Mouse (Mus musculus) midbrain, embryonic 10.5 days (tissue): ENCODE measurements around the gene Cdk17. TPM values are rescaled to one million over a fixed set of nuclear protein-coding genes. Genes with fewer than 3 reads are reported as not detected.
A peak's percentile ranks its signal among the peaks of the same experiment; 100 is the strongest.
"Not testable (repeated sequence)": the region's sequence is repeated elsewhere in the genome, so short reads cannot be mapped to it uniquely, and the experiment has no call there.

Source experiments
- DNase-seq: peaks from one replicate; pipeline ENCODE4 v3.0.0-alpha.2; 2017; ENCODE audit warnings: low spot score
- H3K27ac ChIP-seq: fragments of 300-500 bp; sonication (generic); replicated peaks from 2 replicates; pipeline ENCODE4 v1.5.1; 2016; ENCODE audit warnings: mild to moderate bottlenecking
- H3K27me3 ChIP-seq: fragments of 300-500 bp; sonication (generic); 2 replicates; pipeline ENCODE4 v1.6.1; 2016; ENCODE audit warnings: low read depth, mild to moderate bottlenecking; ENCODE audit not compliant: poor library complexity, severe bottlenecking
- H3K36me3 ChIP-seq: fragments of 300-500 bp; sonication (generic); 2 replicates; pipeline ENCODE4 v1.6.1; 2016; ENCODE audit warnings: mild to moderate bottlenecking, moderate library complexity
- H3K4me1 ChIP-seq: fragments of 300-500 bp; sonication (generic); 2 replicates; pipeline ENCODE4 v1.6.1; 2016
- H3K4me3 ChIP-seq: fragments of 300-500 bp; sonication (generic); 2 replicates; pipeline ENCODE4 v1.5.1; 2016; ENCODE audit warnings: mild to moderate bottlenecking, moderate library complexity
- H3K9me3 ChIP-seq: fragments of 300-500 bp; sonication (generic); replicated peaks from 2 replicates; pipeline ENCODE4 v1.6.1; 2016; ENCODE audit warnings: mild to moderate bottlenecking
- WGBS: fragments of 180-500 bp; shearing (Covaris S2); methylation state at CpG from one replicate; pipeline ENCODE4 v1.1.7; 2016; 5-methylcytosine and 5-hydroxymethylcytosine counted together
- polyA plus RNA-seq: library from polyadenylated mRNA; unstranded; fragments of >200 nt; fragmentation: Nextera tagmentation; extraction: Ambion mirVana; gene quantifications from 2 replicates; pipeline ENCODE4 v1.2.1, GENCODE M21; 2016

Cdk17 gene
- polyA plus RNA-seq, 1 experiment from 2014 or later = 20.1 TPM

DNA sequence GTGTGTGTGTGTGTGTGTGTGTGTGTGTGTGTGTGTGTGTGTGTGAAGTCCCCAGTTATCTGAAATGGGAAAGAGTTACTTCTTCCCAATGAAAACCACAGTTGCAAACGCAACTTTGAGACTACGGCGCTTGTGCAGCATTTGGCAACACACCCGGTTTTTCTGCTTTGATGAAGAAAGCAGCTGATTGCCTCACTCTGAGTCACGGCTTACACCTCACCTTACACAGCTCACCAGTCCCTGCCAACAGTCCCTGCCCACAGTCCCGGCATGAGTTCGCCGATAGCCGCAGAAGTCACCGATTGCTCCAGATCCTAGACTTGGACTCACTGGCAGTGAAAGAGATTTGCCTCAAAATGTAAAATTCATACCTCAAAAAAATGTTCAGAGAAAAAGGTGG lies 15.6 kb upstream of the Cdk17 start:
- no peak for DNase-seq
- Histone ChIP-seq H3K4me3 (no peak overlapping the region), H3K9me3 (no peaks in the 10 kb centered on the region), H3K36me3 (no peaks in the 10 kb centered on the region), H3K27ac (no peak overlapping the region), H3K4me1 (peaks cover 11% of the 10 kb centered on the region), H3K27me3 (no peaks in the 10 kb centered on the region)
- WGBS = 91% methylated on average over 10 of the region's 10 CpGs

DNA sequence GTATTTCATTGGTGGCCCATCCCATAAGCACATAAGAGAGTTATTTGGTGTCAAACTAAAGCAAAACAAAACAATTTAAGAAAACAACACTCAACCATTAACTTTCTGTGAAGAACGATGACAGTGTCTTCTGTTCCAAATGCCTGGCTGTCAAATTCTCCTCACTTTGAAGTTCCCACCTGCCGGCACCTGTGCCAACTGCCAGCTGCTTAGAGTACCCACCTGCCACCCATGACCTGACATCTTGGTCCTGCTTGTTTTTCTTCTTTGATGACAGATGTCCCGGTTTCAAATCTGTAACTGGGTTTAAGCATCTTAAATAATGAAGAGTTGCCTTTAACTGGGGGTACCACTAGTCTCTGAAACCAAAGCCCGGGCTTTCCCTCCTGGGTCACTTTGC lies 14.1 kb upstream of the Cdk17 start:
- Histone ChIP-seq H3K9me3 (no peaks in the 10 kb centered on the region), H3K27me3 (peaks cover 4% of the 10 kb centered on the region; the same call in 1 of the 2 replicates), H3K27ac (no peak overlapping the region), H3K4me1 (peaks cover 11% of the 10 kb centered on the region), H3K36me3 (no peaks in the 10 kb centered on the region), H3K4me3 (no peak overlapping the region)
- DNase-seq = no peak
- 86% methylated on average over 4 of the region's 4 CpGs for WGBS

DNA sequence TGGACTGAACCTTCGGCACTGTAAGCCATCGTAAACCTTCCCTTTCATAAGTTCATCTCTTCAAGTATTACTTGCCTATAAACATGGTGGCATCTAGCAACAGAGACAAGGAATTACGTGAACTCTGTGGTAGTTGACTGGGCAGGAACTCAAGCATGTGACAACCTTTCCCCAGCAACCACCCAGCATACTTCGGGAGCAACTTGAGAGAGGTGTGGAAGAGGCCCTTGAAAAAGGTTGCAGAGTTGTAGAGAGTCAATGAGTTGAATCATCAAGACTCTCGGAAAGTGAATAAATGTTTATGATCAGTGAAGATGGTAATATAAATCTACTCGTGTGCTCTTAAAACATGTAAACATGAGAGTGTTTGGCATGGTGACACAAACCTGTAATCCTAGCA lies 13.0 kb upstream of the Cdk17 start:
- DNase-seq = no peak
- no peak overlapping the region for H3K27ac ChIP-seq
- H3K4me3 ChIP-seq = no peak overlapping the region
- H3K4me1 ChIP-seq = peaks cover 11% of the 10 kb centered on the region
- 92% methylated on average over 6 of the region's 6 CpGs for WGBS
- H3K27me3 ChIP-seq = peaks cover 4% of the 10 kb centered on the region; the same call in 1 of the 2 replicates
- H3K9me3 ChIP-seq = no peaks in the 10 kb centered on the region
- H3K36me3 ChIP-seq = no peaks in the 10 kb centered on the region

DNA sequence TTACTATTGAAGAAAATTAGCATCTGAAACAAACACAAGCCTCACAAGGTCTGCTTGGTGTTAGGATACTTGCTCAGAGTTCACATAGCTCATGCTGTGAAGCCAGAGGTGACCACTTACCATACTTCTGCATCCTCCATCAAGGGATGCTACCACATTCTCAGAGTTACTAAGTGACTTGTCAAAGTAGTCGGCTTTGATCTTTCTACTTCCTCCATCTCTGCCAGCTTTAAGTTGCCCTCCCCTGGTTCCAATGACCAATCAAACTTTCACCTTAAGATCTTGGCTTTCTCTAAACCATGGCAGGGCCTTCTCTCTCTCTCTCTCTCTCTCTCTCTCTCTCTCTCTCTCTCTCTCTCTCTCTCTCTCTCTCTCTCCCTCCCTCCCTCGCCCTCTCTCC lies 11.1 kb upstream of the Cdk17 start:
- H3K27ac ChIP-seq = no peak overlapping the region
- H3K4me3 ChIP-seq = no peak overlapping the region
- 87% methylated on average over 1 of the region's 2 CpGs for WGBS
- no peak for DNase-seq
- H3K27me3 ChIP-seq = peaks cover 4% of the 10 kb centered on the region; the same call in 1 of the 2 replicates
- H3K36me3 ChIP-seq = no peaks in the 10 kb centered on the region
- no peaks in the 10 kb centered on the region for H3K4me1 ChIP-seq
- no peaks in the 10 kb centered on the region for H3K9me3 ChIP-seq

DNA sequence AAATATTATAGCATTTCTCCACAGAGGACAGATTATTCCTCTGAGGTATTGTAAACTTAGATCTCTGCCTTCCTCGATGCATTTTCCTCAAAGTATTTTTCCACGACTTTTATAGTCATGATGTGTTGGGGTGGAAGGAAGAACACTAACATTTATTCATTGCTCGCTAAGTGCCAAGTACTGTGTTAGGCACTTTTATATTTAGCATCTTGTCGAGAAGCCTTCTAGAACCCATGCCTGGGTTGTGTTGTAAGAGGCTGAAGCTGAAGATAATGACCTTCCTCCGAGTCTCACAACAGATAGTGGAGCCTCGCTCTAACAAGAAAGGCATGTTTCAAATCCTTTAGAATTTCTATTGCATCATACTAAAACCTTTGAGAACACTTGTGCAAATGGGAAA lies 8.9 kb upstream of the Cdk17 start:
- Histone ChIP-seq H3K36me3 (no peaks in the 10 kb centered on the region), H3K4me3 (no peak overlapping the region), H3K9me3 (no peaks in the 10 kb centered on the region), H3K4me1 (no peaks in the 10 kb centered on the region), H3K27ac (no peak overlapping the region), H3K27me3 (peaks cover 4% of the 10 kb centered on the region; the same call in 1 of the 2 replicates)
- DNase-seq = no peak
- 85% methylated on average over 6 of the region's 6 CpGs for WGBS

DNA sequence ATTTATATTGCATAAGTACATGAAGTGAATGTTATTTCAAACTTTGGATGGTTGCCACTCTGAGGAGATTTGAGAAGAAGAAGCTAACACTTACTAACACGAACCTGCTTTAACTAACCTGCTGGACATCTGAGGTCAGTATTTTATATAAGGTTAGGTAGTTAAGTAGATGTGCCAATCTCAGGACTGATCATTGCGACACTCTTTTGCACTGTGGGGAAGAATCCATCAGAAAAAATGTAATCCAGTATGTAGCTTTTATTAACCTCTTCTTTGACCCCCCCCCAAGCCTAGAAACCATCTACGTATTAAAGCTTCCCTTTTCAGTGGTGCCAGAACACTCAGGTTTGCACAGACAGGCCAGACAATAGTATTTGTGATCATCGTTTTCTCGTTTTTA lies 8.0 kb upstream of the Cdk17 start:
- Histone ChIP-seq H3K27me3 (peaks cover 4% of the 10 kb centered on the region; the same call in 1 of the 2 replicates), H3K4me1 (no peaks in the 10 kb centered on the region), H3K27ac (no peak overlapping the region), H3K9me3 (no peaks in the 10 kb centered on the region), H3K36me3 (no peaks in the 10 kb centered on the region), H3K4me3 (no peak overlapping the region)
- DNase-seq = no peak
- WGBS = 87% methylated on average over 5 of the region's 5 CpGs

DNA sequence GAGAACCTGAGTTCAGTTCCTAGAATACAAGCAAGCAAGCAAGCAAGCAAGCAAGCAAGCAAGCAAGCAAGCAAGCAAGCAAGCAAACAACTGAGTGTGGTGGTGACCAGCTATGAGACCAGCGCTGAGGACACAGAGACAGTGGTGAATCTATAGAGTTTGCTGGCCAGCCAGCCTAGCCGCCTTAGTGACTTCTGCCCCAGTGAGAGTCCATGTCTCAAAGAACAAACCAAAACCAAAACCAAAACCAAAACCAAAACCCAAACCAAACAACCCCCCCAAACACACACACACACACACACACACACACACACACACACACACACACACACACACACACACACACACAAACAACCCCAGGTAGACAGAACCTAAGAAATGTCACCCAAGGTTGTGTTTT lies 7.3 kb upstream of the Cdk17 start:
- H3K36me3 ChIP-seq, H3K9me3 ChIP-seq, H3K27me3 ChIP-seq, H3K4me1 ChIP-seq, DNase-seq, H3K27ac ChIP-seq, H3K4me3 ChIP-seq: not testable (repeated sequence)
- WGBS = 92% methylated on average over 2 of the region's 2 CpGs

DNA sequence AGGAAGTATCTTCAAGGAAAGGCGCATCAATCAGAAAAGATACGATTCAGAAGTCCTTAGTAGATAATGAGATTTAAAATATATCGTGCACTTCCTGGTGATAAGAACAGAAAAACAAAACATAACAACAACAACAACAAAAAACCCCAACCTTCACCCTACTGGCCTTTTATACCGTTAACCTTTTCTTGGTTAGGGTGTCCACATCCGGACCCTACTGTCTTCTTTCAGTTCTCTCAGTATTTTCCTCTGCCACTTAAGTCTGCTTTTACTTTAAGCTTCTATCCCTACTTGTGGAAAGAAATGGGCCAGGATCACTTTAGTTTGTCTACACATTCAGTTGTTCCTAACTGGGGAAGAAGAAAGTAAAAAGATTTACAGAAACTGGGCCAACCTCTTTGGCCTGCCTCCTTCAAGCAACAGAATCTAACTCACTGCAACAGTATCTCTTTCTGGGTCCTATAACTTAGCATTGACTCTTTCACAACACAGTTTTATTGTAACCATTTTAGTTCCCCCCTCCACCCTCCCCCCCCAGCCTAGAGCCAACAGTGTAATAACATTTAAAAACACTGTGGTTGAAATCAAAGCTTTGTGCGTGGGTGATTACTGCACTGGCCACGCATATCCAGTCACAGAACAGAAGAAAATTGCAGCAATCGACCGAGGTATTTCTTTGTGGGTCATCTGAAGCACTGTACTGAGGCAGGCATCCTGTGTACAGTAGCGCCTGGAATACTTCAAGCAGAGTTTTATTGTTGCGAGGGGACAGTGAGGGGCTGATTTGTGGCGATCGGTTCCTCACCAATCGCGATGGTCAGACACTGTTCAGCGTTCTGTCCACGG lies 801 bp upstream of the Cdk17 start:
- Histone ChIP-seq H3K4me3 (peak overlapping the region; percentile 100), H3K9me3 (no peaks in the 10 kb centered on the region), H3K4me1 (peaks cover 37% of the 10 kb centered on the region), H3K36me3 (no peaks in the 10 kb centered on the region), H3K27ac (peak overlapping the region; percentile 100), H3K27me3 (no peaks in the 10 kb centered on the region)
- DNase-seq = no peak
- 27% methylated on average over 17 of the region's 17 CpGs for WGBS

DNA sequence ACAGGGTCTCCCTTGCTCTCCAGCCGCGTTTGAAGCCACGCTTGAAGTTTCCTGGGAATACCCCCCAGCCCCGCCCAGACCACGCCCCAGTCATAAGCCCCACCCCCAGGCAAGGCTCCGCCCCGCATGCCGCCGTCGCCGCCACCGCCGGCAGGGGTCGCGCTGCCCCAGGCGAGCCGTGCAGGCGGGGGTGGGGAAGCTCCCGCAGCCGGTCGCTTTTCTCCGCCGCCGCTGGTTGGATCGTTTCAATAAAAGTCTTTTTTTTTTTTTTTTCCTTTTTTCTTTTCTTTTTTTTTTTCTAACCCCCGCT lies 223 bp upstream of the Cdk17 start:
- no peaks in the 10 kb centered on the region for H3K36me3 ChIP-seq
- no peaks in the 10 kb centered on the region for H3K9me3 ChIP-seq
- peak; percentile 92 for DNase-seq
- no peaks in the 10 kb centered on the region for H3K27me3 ChIP-seq
- peak overlapping the region; percentile 100 for H3K27ac ChIP-seq
- peak overlapping the region; percentile 100 for H3K4me3 ChIP-seq
- under 1% methylated on average over 26 of the region's 26 CpGs for WGBS
- H3K4me1 ChIP-seq = peaks cover 43% of the 10 kb centered on the region

DNA sequence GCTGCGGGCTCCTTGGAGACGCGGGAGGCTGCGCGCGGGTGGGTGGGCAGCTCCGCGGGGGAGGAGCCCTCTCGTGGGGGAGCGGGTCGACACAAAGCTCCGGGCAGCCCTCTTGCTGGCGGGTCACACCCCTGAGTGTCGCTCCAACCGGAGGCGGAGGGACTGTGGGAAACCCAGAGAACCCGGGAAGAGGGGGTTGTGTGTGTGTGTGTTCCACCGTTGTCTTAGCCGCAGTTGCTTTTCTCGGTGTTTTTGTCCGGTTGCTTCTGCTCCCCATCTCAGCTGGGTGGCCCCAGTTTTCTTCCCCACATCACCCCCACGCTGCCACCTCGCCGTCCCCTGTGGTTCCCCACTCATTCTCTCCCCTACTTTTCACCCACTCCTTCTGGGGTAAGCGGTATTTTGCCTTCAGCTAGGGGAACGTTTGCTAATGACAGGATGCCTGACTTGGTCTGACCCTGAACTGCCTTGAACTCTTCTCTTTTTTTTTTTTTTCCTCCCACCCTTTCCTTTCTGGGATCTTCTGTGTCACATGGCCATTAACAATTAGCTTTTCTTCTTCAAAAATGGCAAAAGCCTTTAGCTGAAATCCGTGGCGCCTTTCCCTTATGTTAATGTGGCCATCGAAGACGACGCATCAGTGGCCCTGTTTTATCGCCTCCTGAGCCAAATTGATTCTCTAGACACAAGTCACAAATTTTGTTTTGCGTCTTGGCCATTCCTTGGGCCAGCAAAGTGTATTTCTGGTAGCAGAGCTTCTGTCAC lies 1.0 kb downstream of the Cdk17 start:
- Histone ChIP-seq H3K4me3 (peak overlapping the region; percentile 100), H3K36me3 (no peaks in the 10 kb centered on the region), H3K27ac (peak overlapping the region; percentile 100), H3K27me3 (no peaks in the 10 kb centered on the region), H3K4me1 (peaks cover 55% of the 10 kb centered on the region), H3K9me3 (no peaks in the 10 kb centered on the region)
- under 1% methylated on average over 32 of the region's 33 CpGs for WGBS
- peak; percentile 72 for DNase-seq

DNA sequence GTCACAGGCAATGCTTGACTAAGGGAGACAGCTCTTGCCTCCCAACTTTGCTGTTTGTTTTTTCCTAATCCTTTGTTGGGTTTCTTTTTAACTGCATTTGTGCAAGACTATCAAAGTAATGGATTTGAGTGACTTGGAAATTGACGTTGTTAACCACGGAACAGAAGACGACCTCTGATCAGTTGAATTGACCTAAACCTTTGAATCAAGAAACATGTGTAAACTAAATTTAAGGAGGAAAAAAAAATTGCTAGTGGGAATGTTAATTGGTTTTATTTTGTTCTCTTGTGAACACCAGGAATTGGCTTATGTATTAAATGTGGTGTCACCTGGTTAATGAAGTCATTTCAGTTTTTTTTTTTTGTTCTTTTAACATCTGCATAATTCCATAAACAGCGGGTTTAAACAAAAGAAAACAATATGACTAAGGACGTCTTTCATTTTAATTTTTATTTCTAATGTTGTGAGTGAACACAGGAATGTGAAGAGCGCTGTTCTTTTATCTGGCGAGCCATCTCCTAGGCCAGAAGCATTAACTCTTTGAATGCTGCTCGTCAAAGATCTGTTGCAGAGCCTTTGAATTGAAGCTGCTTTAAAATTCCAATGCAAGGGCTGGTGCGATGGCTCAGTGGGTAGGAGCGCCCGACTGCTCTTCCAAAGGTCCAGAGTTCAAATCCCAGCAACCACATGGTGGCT lies 1.7 kb downstream of the Cdk17 start:
- Histone ChIP-seq H3K27ac (peak overlapping the region; percentile 100), H3K4me1 (peaks cover 62% of the 10 kb centered on the region), H3K36me3 (no peaks in the 10 kb centered on the region), H3K9me3 (no peaks in the 10 kb centered on the region), H3K4me3 (peak overlapping the region; percentile 100), H3K27me3 (no peaks in the 10 kb centered on the region)
- peak; percentile 38 for DNase-seq
- 12% methylated on average over 11 of the region's 11 CpGs for WGBS

DNA sequence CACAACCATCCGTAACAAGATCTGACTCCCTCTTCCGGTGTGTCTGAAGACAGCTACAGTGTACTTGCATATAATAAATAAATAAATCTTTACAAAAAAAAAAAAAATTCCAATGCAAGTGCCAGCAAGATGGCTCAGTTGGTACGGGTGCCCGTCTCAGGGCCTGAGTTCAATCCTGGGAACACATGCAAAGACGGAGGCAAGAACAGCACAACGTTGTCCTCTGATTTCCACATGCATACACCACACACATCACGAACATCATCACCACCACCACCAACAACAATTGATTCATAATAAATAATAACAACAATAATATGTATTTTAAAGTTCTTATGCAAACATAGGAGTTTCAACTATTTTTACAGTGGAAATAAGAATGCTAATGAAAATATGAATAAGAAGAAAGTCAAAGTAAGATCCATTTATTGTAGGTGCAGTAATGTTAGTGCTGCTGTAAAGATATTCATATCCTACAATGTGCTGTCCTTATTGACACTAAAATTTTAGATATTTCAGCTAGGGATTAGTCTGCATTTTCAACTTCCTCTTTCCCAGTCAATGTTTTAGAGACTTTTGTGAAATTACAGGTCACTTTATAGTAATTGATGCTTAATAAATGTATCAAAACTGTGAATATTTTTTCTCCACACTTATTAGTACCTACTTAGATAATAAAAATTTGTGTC lies 2.4 kb downstream of the Cdk17 start:
- no peak overlapping the region for H3K27ac ChIP-seq
- 74% methylated on average over 7 of the region's 7 CpGs for WGBS
- no peaks in the 10 kb centered on the region for H3K27me3 ChIP-seq
- peaks cover 69% of the 10 kb centered on the region for H3K4me1 ChIP-seq
- DNase-seq = no peak
- H3K4me3 ChIP-seq = peak overlapping the region; percentile 100; the same call in 1 of the 2 replicates
- H3K9me3 ChIP-seq = no peaks in the 10 kb centered on the region
- no peaks in the 10 kb centered on the region for H3K36me3 ChIP-seq
